Mouse (Mus musculus) thymus, postnatal 14 days (tissue): ENCODE data around the gene Rap1gap2.

Source experiments
- DNase-seq: peaks from one replicate; pipeline ENCODE4 v3.0.0; 2021

Gene Rap1gap2

DNA sequence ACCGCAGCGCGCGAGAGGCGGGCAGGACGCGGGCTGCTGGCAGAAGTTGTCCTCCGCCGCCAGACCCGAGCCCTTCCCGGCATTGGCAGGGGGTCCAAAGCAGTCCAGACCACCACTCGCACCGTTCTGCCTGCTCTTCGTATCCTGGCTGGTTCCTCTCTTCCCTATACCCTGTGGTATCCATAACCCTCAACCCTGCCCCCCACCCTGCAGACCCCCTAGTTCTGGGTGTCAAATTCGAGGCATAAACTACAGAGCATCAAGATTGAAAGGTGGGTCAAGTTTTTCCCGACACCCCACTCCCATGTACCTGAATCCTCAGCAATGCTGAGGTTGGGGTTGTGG is 9.2 kb upstream of the Rap1gap2 start:
- no peak for DNase-seq

DNA sequence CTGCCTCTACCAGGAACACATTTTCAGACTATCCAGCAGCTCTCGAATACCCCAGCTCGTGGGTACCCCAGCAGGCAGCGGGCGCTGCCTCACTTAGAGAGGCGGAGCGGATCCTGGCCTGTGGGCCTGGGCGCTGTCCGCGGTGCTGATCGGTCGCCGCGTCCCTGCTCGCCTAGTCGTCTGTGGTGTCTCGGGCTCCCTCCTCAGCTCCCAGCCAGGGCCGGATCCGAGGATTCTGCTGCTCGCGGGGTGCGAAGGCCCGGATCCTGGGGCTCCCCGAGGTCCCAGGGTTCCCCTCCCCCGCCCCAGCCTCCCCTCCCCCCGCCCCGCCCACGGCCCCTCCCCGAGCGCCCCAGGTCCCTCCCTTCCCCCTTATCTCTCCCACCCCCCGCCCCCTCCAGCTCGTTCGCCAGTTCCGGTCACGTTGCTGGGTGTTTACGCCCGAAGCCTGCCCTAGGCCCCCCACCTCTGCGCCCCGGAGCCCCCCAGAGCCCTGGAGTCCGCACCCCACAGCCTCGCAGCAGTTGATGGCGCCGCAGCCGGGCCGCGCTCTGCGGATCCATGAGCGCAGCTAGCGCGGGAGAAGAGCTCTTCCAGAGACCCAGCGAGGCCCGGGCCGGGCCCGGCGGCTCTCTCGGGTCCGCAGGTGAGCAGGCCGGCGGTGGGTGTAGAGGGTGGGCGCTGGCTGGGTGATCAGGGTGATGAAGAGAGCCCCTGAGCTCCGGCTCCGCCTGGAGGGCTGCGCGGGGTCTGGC is 8.7 kb upstream of the Rap1gap2 start, which contains the start of gene Ccdc92b:
Gene Ccdc92b, plus strand, starts transcription at position 405 of the 755 bp plus-strand sequence.
- peak; percentile 86 for DNase-seq

DNA sequence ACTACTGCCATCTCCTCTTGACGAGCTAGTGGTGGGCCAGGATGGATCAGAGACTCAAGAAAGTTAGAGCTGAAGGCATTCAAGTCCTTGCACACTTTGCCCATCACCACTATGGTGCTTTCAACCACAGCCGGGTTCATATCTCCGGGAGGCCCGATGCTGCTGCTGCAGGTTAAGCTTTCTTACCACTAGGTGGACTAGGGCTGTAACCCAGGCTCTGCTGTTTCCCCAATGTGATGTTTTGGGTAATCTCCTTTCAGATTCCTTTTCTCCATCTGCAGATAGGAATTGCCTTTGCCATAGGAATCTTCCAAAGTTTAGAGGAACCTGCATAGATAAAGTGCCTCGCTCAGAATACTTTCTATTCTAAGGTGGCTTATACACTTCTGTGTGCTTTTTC is 4.9 kb upstream of the Rap1gap2 start:
- no peak for DNase-seq

DNA sequence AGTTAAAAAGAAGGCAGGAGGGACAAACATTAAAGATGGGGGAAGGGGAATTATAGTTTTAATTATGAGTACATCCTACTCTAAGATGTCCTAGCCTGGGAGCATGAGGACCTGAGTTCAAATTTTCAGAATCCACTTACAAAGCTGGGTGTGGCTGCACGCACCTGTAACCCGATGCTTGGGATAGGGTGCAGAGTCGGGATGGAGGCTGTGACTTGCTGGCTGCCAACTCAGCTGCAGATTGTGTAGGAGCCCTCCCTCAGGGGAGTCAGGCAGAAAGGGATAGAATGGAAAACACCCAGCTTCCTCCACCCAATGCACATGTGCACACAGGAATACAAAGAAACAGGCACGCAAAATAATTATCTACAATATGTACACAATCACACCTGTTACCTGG is 2.7 kb upstream of the Rap1gap2 start:
- DNase-seq: no peak

DNA sequence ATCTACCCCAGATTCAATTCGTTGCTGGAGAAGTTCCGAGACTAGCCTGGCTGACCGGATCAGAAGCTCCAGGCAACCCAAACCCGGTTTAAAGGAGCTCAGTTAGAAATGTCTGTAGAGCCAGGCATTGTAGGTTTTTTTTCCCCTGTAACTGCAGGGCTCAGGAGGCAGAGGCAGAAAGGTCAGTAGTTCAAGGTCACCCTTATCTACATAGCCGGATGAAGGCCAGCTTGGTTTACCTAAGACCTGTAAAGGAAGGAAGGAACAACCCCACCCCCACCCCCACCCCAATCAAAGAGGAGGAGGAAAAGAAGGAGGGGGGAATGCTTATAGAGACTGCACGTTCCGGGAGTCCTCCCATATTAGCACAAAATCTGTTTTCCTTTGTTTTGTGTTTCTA is 722 bp upstream of the Rap1gap2 start:
- DNase-seq: no peak

DNA sequence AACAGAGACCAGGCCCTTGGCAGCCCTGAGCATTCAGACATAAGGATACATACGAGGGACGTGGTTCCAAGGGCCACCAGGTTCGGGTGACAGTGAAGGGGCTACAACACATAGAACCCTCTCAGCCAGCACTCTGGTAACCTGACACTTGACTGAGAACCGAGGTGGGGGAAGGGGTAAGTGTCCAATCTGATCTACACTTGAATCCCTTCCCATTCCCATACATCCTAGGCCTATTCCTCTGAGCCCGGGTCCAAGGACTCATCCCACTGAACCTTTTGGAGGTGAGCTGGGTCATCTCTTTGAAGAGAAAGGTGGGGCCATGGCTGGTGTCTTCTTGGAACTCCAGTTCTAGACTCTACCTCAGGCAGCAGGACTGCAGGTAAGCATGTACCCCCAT is 647 bp downstream of the Rap1gap2 start:
- DNase-seq: no peak

DNA sequence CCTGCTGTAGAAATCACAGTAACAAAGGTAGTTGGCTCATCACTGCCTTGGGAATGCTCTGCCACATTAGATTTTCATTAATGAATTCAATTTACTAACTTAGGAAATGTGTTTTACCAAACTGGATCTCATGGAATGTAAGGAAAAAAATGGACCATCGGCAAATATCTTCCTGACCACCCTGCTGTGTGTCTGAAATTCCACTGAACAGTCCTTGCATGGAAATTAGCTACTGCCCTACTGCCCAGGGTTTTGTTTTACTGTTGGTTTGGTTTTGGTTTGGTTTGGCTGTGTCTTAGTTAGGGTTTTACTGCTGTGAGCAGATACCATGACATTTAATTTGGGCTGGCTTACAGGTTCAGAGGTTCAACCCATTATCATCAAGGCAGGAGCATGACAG is 8.4 kb downstream of the Rap1gap2 start:
- DNase-seq: no peak

DNA sequence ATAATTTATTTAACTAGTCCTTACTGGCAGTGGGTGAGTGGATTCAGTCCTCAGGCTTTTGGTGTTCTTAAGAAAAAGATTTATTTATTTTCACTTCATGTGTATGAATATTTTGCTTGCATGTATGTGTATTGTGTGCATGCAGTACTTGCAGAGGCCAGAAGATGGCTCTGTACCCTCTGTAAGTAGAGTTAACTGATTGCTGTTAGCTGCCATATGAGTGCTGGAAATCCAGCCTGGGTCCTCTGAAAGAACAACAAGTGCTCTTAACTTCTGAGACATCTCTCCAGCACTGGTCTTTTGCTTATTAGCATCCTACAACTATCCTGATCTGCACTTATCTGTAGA is 12.8 kb downstream of the Rap1gap2 start:
- no peak for DNase-seq

DNA sequence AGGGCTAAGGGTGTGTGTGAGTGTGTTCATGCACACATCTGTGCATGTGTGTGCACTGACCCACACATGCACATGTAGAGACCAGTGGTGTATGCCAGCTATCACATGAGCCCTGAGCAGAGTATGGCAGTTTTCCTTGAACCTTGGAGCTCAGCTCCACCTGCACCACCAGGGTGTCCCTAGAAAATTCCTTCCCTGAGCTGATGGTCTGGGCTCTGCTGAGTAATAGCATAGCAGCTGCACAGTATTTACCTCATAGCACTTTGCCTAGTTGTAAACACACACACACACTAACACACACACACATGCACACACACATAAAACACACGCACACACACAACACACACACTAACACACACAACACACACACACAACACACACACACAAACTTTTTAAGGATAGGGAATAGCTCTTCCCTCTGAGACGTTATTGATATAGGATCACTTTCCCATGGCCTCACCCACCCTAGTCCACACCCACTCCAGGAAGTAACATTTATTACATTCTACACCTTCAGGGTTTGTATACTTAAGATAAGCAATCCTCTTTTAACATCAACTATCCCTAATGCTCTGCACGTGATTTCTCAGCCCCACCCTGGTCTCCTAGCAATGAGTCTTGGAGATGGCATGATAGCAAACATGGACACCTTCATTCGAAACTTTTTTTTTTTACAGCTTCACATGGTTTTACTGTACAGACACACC is 13.3 kb downstream of the Rap1gap2 start:
- DNase-seq: no peak

DNA sequence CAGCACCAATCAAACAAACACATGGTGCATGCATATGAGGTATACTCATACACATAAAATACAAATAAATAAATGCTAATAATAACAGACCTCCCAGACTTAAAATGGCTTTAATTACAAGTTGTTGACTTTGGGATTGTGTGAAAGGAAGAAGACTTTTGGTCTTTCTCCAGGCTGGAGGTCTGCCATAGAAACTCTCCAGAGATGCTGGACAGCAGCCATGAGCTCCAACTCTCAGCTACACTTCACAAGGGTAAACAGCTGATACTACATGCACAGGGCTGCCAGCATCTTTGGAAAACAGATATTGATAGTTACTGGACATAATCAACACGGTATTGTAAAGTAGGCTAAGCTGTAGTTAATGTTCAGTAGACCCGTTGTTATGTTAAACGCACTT is 18.5 kb downstream of the Rap1gap2 start:
- DNase-seq: no peak

DNA sequence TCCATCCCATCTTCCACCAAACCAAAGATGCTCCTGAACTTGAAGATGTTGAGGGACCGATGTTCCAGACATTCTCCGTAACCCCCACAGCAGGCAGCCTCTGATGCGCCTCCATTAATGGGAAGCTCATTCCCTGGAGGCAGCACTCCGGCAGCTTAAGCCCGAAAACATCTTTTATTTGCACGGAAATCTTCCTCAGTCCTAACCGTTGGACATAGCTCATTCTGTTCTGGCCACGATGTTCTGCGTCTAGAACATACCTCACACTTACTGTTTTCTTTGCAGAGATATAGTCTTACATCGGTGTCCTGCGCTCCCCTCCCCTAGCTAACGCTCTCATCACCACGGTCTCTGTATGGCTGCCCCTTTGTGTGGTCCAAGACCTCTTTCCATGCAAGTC is 20.0 kb downstream of the Rap1gap2 start:
- DNase-seq: no peak

DNA sequence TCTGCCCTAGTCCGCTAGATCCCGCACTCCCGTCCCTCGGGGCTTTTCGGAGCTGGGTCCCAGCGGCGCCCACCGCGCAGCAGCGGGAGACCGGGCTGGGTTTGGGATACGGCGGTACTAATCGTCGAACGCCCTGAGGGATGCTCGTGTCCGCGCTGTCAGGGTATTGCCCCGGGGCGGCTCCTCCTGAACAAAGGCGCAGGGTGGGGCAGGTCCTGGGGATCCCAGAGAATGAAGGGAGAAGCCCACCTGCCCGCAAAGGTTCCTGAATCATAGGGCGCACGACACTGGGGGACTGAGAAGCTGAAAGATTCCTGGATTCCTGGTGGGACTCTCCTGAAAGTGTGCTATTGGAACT is 20.5 kb downstream of the Rap1gap2 start:
- no peak for DNase-seq

DNA sequence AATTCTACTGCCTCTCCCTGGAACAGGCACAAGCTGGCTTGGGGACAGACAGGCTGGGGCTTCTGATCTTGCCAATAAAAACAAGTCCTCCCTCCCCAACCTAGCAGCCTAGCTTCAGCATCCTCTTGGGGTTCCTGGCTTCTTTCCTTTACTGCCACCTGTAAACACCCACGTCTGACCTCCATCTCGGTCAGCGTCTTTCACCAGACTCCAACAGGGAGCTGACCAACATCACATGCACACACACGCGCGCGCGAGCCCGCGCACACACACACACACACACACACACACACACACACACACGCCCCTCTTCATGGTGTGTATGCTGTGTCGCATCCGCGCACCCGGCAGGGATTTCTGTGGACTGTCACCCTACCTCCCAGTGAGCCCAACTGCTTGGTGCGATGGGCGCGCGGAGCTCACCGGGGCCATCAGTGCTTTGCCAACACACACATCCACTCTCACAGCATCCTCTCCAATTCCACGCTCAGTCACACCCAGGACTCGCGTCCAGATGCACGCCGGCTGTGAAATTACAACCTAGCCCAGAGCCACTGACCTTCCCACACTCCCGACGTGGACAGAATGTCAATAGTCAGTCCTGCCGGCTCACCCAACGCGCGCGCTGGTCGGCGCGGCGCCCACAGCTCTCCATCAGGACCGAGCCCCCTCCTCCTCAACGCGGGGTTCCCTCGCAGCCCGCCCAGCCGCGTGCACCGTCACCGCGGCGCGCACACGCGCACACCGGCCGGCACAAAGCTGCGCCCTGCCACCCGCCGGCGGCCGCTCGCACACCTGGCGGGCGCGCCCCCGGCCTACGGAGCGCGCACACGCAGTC is 21.1 kb downstream of the Rap1gap2 start:
- no peak for DNase-seq

DNA sequence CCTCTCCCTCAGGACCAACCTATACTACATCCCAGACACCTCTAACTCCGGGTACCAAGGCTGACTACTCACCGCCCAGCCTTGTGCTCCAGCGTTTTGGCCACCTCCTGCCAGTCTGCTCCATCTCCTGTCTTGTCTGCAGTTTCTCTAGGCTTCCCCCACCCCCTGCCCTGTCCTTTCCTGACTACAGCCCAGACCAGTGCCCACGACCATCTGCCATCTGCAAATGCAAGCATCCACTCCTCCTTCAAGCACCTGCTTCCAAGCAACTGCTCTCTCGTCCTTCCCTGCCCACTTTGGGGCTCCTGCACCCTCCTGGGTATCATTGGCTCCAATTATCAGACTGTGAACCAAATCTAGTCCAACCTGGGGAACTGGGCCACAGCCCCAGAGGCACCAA is 24.3 kb downstream of the Rap1gap2 start:
- no peak for DNase-seq

DNA sequence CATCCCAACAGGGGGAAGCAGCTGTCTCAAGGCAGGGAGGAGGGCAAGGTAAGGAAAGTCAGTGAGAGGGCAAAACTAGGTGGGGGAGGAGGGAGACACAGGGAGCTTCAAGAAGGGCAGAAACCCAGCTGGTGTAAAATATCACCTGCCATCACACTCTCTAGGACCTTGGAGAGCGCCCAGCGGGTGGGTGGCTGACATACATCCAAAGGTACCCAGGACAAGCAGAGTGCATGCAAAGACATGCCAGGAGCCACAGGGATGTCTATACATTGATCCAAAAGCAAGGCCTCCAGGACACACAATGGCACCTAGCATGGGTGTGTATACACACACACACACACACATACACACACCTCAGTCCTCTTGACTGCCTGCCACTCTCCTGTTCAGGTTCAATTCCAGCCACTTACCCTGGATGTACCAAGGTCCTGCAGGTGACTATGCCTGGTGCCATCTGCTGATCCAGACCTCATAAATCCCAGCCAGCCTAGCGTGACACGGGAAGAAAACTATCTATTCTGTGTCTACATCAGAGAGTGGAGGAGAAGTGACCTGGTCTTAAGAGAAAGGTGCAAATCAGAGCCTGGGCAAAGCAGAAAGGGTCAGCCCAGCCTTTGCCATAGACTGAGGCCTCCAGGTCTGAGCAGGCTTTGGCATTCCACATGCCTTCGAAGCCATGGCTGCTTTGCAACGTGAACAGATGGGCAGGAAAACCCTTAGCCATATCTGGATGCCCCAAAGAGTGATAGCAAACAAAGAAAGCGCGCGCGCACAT is 25.6 kb downstream of the Rap1gap2 start:
- DNase-seq: peak; percentile 40

DNA sequence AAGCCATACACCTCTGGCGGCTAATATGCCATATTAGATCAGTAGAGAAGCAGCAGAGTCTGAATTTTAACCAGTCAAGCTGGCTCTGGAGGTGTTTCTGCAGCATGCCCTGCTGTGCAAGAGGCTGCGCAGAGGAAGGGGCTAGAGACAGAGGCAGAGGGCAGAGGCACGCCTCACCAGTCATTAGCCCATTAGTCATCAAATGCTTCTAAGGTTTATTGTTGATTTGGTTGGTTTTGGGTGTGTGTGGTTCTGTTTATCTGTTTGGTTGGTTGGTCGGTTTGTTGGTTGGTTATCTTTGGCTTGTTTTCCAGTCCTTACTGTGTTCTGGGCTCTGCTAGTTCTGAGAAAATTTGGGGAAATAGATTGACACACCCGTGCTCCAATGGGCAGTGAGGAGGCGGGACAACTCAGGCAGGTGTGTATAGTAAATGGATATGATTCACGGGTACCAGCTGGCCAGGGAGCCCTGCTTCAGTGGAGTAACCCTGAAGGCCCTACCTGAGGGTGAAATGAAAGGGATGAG is 26.8 kb downstream of the Rap1gap2 start:
- DNase-seq: no peak

DNA sequence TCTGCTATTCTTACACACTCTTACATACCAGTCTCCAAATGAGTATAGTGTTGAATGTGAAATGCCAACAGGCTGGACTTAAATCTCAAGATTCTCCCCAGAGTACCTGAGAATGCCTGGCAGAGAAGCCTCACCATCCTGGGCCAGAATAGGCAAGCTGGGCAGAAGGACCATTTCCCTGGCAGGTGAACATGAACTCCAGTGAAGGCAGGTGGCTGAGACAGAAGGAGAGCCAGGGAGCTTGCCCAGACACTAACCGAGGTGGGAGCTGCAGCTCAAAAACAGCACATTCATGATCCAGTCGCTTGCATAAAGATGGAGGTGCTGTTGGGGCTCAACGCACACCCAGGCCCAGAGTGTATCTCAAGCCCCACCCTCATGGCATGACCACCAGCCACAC is 28.3 kb downstream of the Rap1gap2 start:
- no peak for DNase-seq

DNA sequence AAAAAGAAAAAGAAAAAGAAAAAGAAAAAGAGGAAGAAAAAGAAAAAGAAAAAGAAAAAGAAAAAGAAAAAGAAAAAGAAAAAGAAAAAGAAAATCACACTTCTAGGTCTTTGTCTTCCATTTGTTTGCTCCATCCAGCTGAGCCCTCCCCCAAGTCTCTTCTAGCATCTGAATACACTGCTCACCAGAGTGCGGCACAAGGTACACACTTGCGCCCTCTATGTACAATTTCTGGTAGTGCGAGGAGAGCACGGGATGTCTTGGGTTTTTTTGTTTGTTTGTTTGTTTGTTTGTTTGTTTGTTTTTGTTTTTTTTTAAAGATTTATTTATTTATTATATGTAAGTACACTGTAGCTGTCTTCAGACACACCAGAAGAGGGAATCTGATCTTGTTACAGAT is 29.4 kb downstream of the Rap1gap2 start:
- DNase-seq: peak; percentile 16

DNA sequence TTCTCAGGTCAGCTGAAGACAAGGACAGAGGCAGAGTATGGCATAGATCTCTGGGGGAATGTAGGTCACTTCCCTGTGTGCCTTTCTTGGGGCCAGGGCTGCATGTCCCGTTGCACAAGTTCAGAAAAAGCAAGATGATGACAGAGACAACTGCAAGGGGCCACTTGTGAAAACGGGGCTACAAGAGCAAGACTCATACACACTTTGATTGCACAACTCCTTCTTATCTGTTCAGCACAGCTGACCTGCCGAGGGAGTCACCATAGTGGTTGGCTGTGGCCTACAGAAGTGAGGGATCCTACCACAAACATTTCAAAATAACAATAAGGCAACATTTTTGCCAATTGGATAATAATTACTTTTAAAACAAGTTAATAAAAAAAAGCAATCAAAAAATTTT is 33.6 kb downstream of the Rap1gap2 start:
- DNase-seq: no peak

DNA sequence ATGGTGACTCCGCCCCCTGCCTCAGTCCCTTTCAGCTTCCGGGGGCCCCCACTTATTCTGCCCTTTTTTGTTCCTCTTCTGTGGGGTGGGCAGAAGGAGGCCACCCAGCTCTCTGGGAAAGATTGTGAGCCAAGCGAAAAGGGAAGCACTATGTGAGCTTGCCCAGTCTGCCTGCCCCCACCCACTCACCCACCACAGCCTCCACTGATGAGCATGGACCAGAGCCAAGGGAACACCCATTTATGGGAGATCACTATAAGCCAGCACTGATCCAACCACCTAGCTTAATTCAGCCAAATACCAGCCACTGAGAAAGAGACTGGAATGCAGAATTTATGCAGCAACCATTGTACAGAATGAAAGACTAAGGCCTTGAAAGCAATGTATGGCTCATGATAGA is 34.8 kb downstream of the Rap1gap2 start:
- DNase-seq: no peak

DNA sequence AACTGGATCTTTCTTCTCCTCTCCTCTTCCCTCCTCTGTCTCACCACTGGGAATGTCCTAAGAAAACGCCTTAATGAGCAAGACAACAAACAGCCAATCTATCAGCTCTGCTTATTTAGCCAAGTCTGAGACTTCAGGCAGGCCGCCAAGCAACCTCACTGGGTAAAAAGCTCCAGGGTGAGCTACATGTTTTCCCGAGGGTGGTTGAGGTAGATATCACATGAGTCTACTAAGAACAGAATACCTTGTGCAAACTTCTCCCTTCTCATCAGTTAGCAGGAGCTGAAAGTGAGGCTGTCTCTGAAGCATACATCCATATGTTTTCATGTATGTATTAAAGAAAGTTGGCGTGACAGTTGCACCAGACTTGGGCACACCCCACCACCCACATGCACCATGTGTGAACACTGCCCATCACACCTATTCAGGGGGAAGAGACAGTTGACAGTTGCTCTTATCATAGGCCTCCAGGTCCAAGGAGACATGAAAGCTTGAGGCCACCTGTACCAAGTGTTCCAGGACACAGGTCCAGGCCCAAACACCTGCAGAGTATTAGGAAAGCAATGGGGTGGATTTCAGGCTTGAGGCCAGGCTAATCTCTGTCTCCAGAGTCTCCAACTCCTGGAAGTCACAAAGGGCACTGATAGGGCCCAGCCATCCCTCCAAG is 35.8 kb downstream of the Rap1gap2 start:
- no peak for DNase-seq

DNA sequence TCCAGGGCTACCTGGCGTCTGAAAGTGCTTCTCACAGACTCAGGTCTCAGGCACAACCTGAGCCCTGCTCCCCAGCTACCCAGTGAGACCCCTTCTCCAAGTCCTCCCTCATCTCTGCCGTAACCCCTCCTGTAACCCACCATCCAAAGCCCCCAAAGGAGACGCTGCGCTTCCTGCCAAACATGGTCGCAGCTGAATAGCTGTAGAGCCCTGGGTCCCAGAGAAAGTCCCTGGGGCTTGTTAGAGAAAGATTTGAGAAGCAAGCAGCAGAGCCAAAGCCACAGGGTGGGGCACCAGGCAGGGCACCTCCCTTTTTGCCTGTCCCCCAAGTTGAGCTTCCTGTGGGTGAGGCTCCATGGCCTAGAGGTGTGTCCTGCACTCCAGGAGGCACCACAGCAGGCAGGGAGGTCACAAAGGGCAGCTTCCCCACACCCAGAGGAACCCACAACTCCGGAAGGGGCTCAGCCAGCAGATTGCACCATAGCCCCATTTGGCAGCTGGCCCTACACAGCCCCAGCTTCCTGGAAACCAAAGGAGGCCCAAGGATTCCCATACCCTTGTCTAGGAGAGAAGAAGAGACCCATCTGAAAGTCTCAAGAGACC is 38.2 kb downstream of the Rap1gap2 start:
- DNase-seq: peak; percentile 24
